Mouse (Mus musculus) thymus, adult 2 months (tissue): ENCODE data around the gene Far1.

Experiments used
- CTCF ChIP-seq: fragments of 200-500 bp; IDR thresholded peaks from 2 replicates; pipeline ENCODE4 v1.5.1; 2012; ENCODE audit warnings: mild to moderate bottlenecking, control low read depth, low read length, moderate library complexity, borderline replicate concordance; ENCODE audit not compliant: control insufficient read depth, poor library complexity, insufficient read depth; ENCODE audit errors: extremely low read depth
- POLR2A ChIP-seq: fragments of 200-500 bp; IDR thresholded peaks from 2 replicates; pipeline ENCODE4 v1.6.1; 2012; ENCODE audit warnings: mild to moderate bottlenecking, low read length, control low read depth, moderate library complexity; ENCODE audit not compliant: control insufficient read depth, poor library complexity, insufficient read depth; ENCODE audit errors: extremely low read depth

- TF ChIP-seq POLR2A (no peak), CTCF (no peak)
Observed at GRCm38 (mm10) chr7:113470671-113471070, 43.0 kb upstream of the Far1 start.
